Mouse (Mus musculus) erythroblast, embryonic 14.5 days (primary cell): Measurements from ENCODE around the gene Slbp.

ENCODE experiments used
- GATA1 ChIP-seq: IDR thresholded peaks from 2 replicates; pipeline ENCODE4 v1.6.1; 2012; ENCODE audit warnings: low read length, inconsistent platforms, mixed read lengths
- TAL1 ChIP-seq: IDR thresholded peaks from 3 replicates; pipeline ENCODE4 v1.6.1; 2012; ENCODE audit warnings: low read length, inconsistent platforms, mixed read lengths

- TF ChIP-seq GATA1 (no peak), TAL1 (no peak)
Measured at GRCm38 (mm10) chr5:33683897-33684652, 31.7 kb upstream of the Slbp start.
